Mouse (Mus musculus) midbrain, embryonic 16.5 days (tissue): ENCODE data around the gene Grb2. TPM values are rescaled to one million over a fixed set of nuclear protein-coding genes. Genes with fewer than 3 reads are reported as not detected.
A peak's percentile ranks its signal among the peaks of the same experiment; 100 is the strongest.

ENCODE experiments used
- ATAC-seq: fragments of 200-750 bp; cut with Nextera tagmentation; 2 replicates; pipeline ENCODE4 v1.8.0; 2017; ENCODE audit warnings: moderate TSS enrichment
- H3K27ac ChIP-seq: fragments of 300-500 bp; sonication (generic); 2 replicates; pipeline ENCODE4 v1.5.1; 2014; ENCODE audit warnings: mild to moderate bottlenecking, low read length, mixed read lengths
- H3K27me3 ChIP-seq: fragments of 300-500 bp; sonication (generic); 2 replicates; pipeline ENCODE4 v1.6.1; 2014; ENCODE audit warnings: low read depth, low read length, mixed read lengths; ENCODE audit not compliant: control insufficient read depth, insufficient read depth
- H3K36me3 ChIP-seq: fragments of 300-500 bp; sonication (generic); 2 replicates; pipeline ENCODE4 v1.6.1; 2014; ENCODE audit warnings: mild to moderate bottlenecking, low read length, moderate library complexity, mixed read lengths; ENCODE audit not compliant: control insufficient read depth, insufficient read depth
- H3K4me1 ChIP-seq: fragments of 300-500 bp; sonication (generic); 2 replicates; pipeline ENCODE4 v1.6.1; 2014; ENCODE audit warnings: mild to moderate bottlenecking, low read length, mixed read lengths; ENCODE audit not compliant: control insufficient read depth, insufficient read depth
- H3K4me2 ChIP-seq: fragments of 300-500 bp; sonication (generic); 2 replicates; pipeline ENCODE4 v1.6.1; 2014; ENCODE audit warnings: mild to moderate bottlenecking, low read length, mixed read lengths
- H3K4me3 ChIP-seq: fragments of 300-500 bp; sonication (generic); 2 replicates; pipeline ENCODE4 v1.5.1; 2014; ENCODE audit warnings: low read depth, mild to moderate bottlenecking, low read length, moderate library complexity, mixed read lengths
- H3K9ac ChIP-seq: fragments of 300-500 bp; sonication (generic); 2 replicates; pipeline ENCODE4 v1.6.1; 2014; ENCODE audit warnings: low read depth, low read length, mixed read lengths
- H3K9me3 ChIP-seq: fragments of 300-500 bp; sonication (generic); replicated peaks from 2 replicates; pipeline ENCODE4 v1.6.1; 2014; ENCODE audit warnings: mild to moderate bottlenecking, low read length, mixed read lengths; ENCODE audit not compliant: control insufficient read depth, poor library complexity, severe bottlenecking
- WGBS: fragments of 180-500 bp; shearing (Covaris S2); extraction: QIAGEN DNeasy Blood & Tissue Kit; methylation state at CpG from one replicate; pipeline ENCODE4 v1.1.7; 2014; 5-methylcytosine and 5-hydroxymethylcytosine counted together
- polyA plus RNA-seq: library from polyadenylated mRNA; unstranded; fragments of >200 nt; fragmentation: Nextera tagmentation; extraction: Ambion mirVana; gene quantifications from 2 replicates; pipeline ENCODE4 v1.2.1, GENCODE M21; 2015

Grb2 gene
- polyA plus RNA-seq, 1 experiment from 2014 or later = 196 TPM

- Histone ChIP-seq H3K4me1 (peaks cover under 1% of the 10 kb centered on the region), H3K27me3 (no peaks in the 10 kb centered on the region), H3K9me3 (no peaks in the 10 kb centered on the region), H3K4me3 (no peak overlapping the region), H3K4me2 (no peak overlapping the region), H3K36me3 (no peaks in the 10 kb centered on the region), H3K27ac (no peak overlapping the region), H3K9ac (no peak overlapping the region)
- 86% methylated on average over 7 of the region's 7 CpGs for WGBS
- ATAC-seq = no peak
Measured at GRCm38 (mm10) chr11:115632247-115632646, 76.2 kb downstream of the Grb2 start.

DNA sequence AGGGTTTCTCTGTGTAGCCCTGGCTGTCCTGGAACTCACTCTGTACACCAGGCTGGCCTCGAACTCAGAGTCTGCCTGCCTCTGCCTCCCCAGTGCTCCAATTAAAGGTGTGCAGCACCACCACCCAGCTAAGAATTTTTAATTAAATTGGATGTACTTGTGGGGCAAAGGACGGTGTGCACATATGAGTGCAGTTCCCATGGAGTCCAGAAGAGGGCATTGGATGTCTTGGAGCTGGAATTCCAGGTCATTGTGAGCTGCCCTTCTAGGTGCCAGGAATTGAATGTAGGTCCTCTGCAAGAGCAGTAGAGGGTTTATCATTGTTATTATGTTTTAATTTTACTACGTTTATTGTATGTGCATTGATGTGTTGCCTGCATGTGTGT lies 76.9 kb downstream of the Grb2 start:
- no peak overlapping the region for H3K27ac ChIP-seq
- no peaks in the 10 kb centered on the region for H3K36me3 ChIP-seq
- no peak overlapping the region for H3K4me3 ChIP-seq
- no peak overlapping the region for H3K9ac ChIP-seq
- H3K4me1 ChIP-seq = peaks cover 7% of the 10 kb centered on the region
- no peak overlapping the region for H3K4me2 ChIP-seq
- 22% methylated on average over 3 of the region's 3 CpGs for WGBS
- no peaks in the 10 kb centered on the region for H3K27me3 ChIP-seq
- H3K9me3 ChIP-seq = no peaks in the 10 kb centered on the region
- no peak for ATAC-seq

GRCm38 (mm10) chr11:115630532-115631504 lies 77.6 kb downstream of the Grb2 start:
- no peak for ATAC-seq
- H3K36me3 ChIP-seq = no peaks in the 10 kb centered on the region
- peaks cover 7% of the 10 kb centered on the region for H3K4me1 ChIP-seq
- H3K27ac ChIP-seq = no peak overlapping the region
- no peaks in the 10 kb centered on the region for H3K9me3 ChIP-seq
- H3K4me3 ChIP-seq = no peak overlapping the region
- 51% methylated on average over 16 of the region's 16 CpGs for WGBS
- H3K4me2 ChIP-seq = no peak overlapping the region
- no peak overlapping the region for H3K9ac ChIP-seq
- no peaks in the 10 kb centered on the region for H3K27me3 ChIP-seq

GRCm38 (mm10) chr11:115629734-115630531 lies 78.5 kb downstream of the Grb2 start:
- H3K4me2 ChIP-seq = no peak overlapping the region
- 86% methylated on average over 13 of the region's 13 CpGs for WGBS
- ATAC-seq = no peak
- no peaks in the 10 kb centered on the region for H3K9me3 ChIP-seq
- no peak overlapping the region for H3K4me3 ChIP-seq
- H3K36me3 ChIP-seq = no peaks in the 10 kb centered on the region
- no peak overlapping the region for H3K27ac ChIP-seq
- H3K27me3 ChIP-seq = no peaks in the 10 kb centered on the region
- no peak overlapping the region for H3K9ac ChIP-seq
- H3K4me1 ChIP-seq = peaks cover 7% of the 10 kb centered on the region

GRCm38 (mm10) chr11:115628465-115629101 lies 79.8 kb downstream of the Grb2 start:
- H3K4me3 ChIP-seq = peak overlapping the region; percentile 57
- peak overlapping the region; percentile 56 for H3K4me2 ChIP-seq
- H3K36me3 ChIP-seq = 0 out of 2 replicates have a peak, but pooled peaks cover 3% of the 10 kb centered on the region
- H3K27ac ChIP-seq = no peak overlapping the region
- H3K27me3 ChIP-seq = no peaks in the 10 kb centered on the region
- H3K9me3 ChIP-seq = no peaks in the 10 kb centered on the region
- ATAC-seq = peak; percentile 38
- peaks cover 7% of the 10 kb centered on the region for H3K4me1 ChIP-seq
- WGBS = 57% methylated on average over 13 of the region's 13 CpGs
- peak overlapping the region; percentile 50; the same call in 1 of the 2 replicates for H3K9ac ChIP-seq

GRCm38 (mm10) chr11:115627705-115628464 lies 80.5 kb downstream of the Grb2 start, which contains the start of gene Slc25a19:
Gene Slc25a19 (minus strand): TSS chr11:115628295.
- peak within 1 kb of the TSS; percentile 23 for H3K27ac ChIP-seq
- WGBS = under 1% methylated on average over 47 of the region's 47 CpGs
- H3K36me3 ChIP-seq = peaks cover 3% of the 10 kb centered on the region; the same call in 1 of the 2 replicates
- H3K4me2 ChIP-seq = peak within 1 kb of the TSS; percentile 75
- peak within 1 kb of the TSS; percentile 57 for H3K4me3 ChIP-seq
- peak within 1 kb of the TSS; percentile 67 for H3K9ac ChIP-seq
- H3K4me1 ChIP-seq = peaks cover 7% of the 10 kb centered on the region
- H3K27me3 ChIP-seq = no peaks in the 10 kb centered on the region
- ATAC-seq = peak; percentile 100
- H3K9me3 ChIP-seq = no peaks in the 10 kb centered on the region

- peak overlapping the region; percentile 75 for H3K4me2 ChIP-seq
- peak overlapping the region; percentile 67 for H3K9ac ChIP-seq
- peaks cover 7% of the 10 kb centered on the region for H3K4me1 ChIP-seq
- no peaks in the 10 kb centered on the region for H3K27me3 ChIP-seq
- 57% methylated on average over 11 of the region's 11 CpGs for WGBS
- no peak for ATAC-seq
- H3K36me3 ChIP-seq = peaks cover 10% of the 10 kb centered on the region
- peak overlapping the region; percentile 57 for H3K4me3 ChIP-seq
- no peaks in the 10 kb centered on the region for H3K9me3 ChIP-seq
- H3K27ac ChIP-seq = no peak overlapping the region
Measured at GRCm38 (mm10) chr11:115626824-115627616, 81.4 kb downstream of the Grb2 start.
